Mouse (Mus musculus): ENCODE results near the gene Wdr31.

DNA sequence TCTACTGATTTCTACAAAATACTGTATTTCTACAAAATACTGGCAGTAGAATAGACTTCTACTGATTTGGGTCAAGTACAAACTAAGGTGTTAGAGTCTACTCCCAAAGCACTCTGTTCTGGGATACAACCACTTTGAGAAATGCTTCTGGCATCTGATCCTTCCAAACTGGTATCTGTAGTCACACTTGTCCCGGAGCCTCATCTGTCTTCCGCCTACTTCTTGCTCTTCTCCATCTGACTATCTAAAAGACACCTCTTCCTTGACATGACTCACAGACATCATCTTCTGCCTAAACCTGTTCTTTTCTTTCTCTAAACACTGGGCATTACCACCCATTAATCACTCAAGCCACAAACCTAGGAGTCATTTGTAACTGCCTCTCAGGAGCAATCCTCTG, 1.4 kb upstream of the Wdr31 start:
- TF ChIP-seq CTCF (IDR thresholded peaks at IDR 0.05; ENCODE audit: low read depth, low read length) (no peak), GATA1 (IDR thresholded peaks at IDR 0.05; ENCODE audit: borderline replicate concordance, low read length) (no peak), TAL1 (conservative IDR thresholded peaks at IDR 0.05; ENCODE audit: low read depth, low read length) (no peak), POLR2AphosphoS5 (IDR thresholded peaks at IDR 0.05; ENCODE audit: insufficient replicate concordance, low read depth, low read length) (no peak), GATA2 (IDR thresholded peaks at IDR 0.05; ENCODE audit: borderline replicate concordance, low read depth, low read length) (no peak)
